Mouse (Mus musculus) hindbrain, embryonic 12.5 days (tissue): ENCODE measurements around the gene Zfhx3. TPM values are rescaled to one million over a fixed set of nuclear protein-coding genes. Genes with fewer than 3 reads are reported as not detected.

Source experiments
- ATAC-seq: fragments of 200-750 bp; cut with Nextera tagmentation; 2 replicates; pipeline ENCODE4 v1.8.0; 2017; ENCODE audit warnings: moderate TSS enrichment; ENCODE audit not compliant: low FRiP score
- H3K27ac ChIP-seq: fragments of 300-500 bp; sonication (generic); 2 replicates; pipeline ENCODE4 v1.5.1; 2016; ENCODE audit warnings: mild to moderate bottlenecking
- H3K27me3 ChIP-seq: fragments of 300-500 bp; sonication (generic); 2 replicates; pipeline ENCODE4 v1.6.1; 2016; ENCODE audit warnings: mild to moderate bottlenecking
- H3K36me3 ChIP-seq: fragments of 300-500 bp; sonication (generic); 2 replicates; pipeline ENCODE4 v1.6.1; 2016; ENCODE audit warnings: mild to moderate bottlenecking
- H3K4me1 ChIP-seq: fragments of 300-500 bp; sonication (generic); 2 replicates; pipeline ENCODE4 v1.6.1; 2016
- H3K4me2 ChIP-seq: fragments of 300-500 bp; sonication (generic); replicated peaks from 2 replicates; pipeline ENCODE4 v1.6.1; 2016; ENCODE audit warnings: mild to moderate bottlenecking
- H3K4me3 ChIP-seq: fragments of 300-500 bp; sonication (generic); 2 replicates; pipeline ENCODE4 v1.5.1; 2016; ENCODE audit warnings: mild to moderate bottlenecking
- H3K9ac ChIP-seq: fragments of 300-500 bp; sonication (generic); 2 replicates; pipeline ENCODE4 v1.6.1; 2016; ENCODE audit warnings: mild to moderate bottlenecking, moderate library complexity
- H3K9me3 ChIP-seq: fragments of 300-500 bp; sonication (generic); replicated peaks from 2 replicates; pipeline ENCODE4 v1.6.1; 2016; ENCODE audit warnings: mild to moderate bottlenecking
- WGBS: fragments of 180-500 bp; shearing (Covaris S2); methylation state at CpG from one replicate; pipeline ENCODE4 v1.1.7; 2016; 5-methylcytosine and 5-hydroxymethylcytosine counted together
- polyA plus RNA-seq: library from polyadenylated mRNA; unstranded; fragments of >200 nt; fragmentation: Nextera tagmentation; extraction: Ambion mirVana; gene quantifications from 2 replicates; pipeline ENCODE4 v1.2.1, GENCODE M21; 2016

The Zfhx3 gene
- polyA plus RNA-seq, 1 experiment from 2014 or later: 56.8 TPM

DNA sequence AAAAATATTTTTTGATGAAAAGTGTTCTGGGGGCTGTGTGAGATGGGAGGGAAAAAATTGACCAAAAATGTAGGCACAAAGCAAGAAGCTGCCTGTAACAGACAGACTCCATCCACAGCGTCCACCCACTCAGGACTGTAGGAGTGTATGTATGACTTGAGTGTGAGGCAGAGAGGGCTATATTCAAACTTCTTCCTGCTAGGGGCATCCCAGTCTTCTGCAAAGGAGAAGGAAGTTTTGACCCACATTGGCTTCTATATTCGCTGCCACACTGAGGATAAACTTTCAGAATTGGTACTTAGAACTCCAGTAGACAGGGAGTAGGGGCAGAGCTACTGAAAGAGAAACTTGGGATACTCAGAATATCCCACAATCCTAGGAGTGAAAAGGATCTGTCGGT is 756.6 kb downstream of the Zfhx3 start:
- no peak for ATAC-seq
- Histone ChIP-seq H3K9me3 (no peaks in the 10 kb centered on the region), H3K27ac (peak overlapping the region; percentile 86), H3K36me3 (no peaks in the 10 kb centered on the region), H3K9ac (peak overlapping the region; percentile 56), H3K4me3 (peak overlapping the region; percentile 22), H3K27me3 (peaks cover 56% of the 10 kb centered on the region), H3K4me2 (peak overlapping the region; percentile 55), H3K4me1 (peaks cover 54% of the 10 kb centered on the region)
- WGBS: 5% methylated on average over 3 of the region's 3 CpGs

DNA sequence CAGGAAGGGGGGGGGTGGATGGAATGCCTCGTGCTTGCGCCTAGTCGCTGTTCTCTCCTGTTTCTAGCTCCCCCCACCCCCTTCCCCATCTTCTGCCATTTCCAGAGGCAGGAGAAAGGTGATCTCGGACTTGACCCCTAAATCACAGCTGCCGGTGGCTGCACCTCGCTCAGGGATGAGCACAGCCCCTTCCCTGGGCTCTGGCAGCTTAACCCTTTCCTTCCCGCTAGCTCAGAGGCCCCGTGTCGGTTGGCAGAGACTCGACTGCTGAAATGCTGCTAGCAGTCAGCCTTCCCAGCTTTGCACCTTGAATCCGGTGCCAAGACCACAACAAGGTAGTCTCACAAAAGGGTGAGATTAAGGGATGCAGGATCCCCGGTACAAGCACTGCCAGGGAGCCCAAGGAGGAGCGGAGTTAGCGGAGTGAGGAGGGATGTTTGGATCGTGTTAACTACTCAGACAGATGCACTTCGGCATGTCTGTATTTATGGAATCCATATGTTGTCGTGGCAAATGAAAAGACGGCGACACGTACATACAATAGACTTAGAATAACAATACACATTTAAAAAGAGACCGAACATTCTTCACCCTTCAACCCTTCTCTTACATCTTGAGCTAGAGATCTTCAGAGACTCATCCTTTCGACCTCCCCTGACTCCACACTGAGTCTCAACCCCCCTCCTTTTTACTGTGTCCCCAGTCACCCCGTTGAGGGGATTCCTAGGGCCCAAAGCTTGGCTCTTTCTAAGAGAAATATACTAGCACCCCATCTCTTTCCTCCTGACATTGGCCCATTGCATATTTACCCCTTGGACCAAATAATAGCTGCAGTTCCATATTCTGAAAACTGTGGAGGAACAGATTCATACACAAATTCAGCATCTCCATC is 757.3 kb downstream of the Zfhx3 start:
- Histone ChIP-seq H3K9me3 (no peaks in the 10 kb centered on the region), H3K36me3 (no peaks in the 10 kb centered on the region), H3K27ac (peak overlapping the region; percentile 86), H3K4me1 (peaks cover 54% of the 10 kb centered on the region), H3K27me3 (peaks cover 49% of the 10 kb centered on the region), H3K9ac (peak overlapping the region; percentile 56), H3K4me2 (peak overlapping the region; percentile 55), H3K4me3 (peak overlapping the region; percentile 22)
- WGBS: under 1% methylated on average over 23 of the region's 23 CpGs
- peak; percentile 39; the same call in 1 of the 2 replicates for ATAC-seq

DNA sequence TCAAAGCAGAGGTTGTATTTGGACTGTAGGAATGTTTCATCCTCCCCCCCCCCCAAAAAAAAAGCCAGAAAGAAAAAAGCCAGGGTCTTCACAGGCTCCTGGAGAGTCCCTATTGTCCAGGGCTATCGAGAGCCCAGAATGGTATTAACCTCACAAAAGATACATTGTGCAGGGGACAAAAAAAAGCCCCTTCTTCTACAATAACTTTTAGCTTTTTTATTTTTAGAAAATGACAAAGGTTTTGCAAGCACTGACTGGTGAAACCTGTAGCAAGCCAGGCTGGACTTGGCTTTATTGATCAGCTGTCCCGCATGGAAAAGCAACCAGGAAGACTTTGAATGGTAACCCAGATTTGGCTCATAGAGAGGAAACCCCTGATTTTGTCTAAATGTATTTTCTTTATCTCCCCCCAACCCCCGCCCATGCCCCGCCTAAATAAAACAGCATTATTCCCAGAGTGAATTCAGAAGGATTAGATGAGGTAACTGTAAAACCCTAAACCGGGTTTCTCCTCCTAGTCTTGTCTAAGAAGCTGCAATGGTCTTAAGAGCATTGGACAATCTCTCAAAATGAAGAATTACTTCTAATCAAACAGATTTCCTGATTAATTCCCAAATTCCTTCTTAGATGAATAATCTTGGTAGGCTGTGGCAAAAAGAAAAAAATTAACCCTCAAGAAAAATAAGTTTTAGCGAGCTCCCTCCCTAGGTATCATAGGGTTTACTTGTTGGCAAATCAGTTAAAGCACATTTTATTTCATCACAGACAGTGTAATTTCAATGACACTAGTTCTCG is 759.1 kb downstream of the Zfhx3 start:
- Histone ChIP-seq H3K27ac (peak overlapping the region; percentile 100), H3K4me3 (peak overlapping the region; percentile 18)
- WGBS: 6% methylated on average over 7 of the region's 7 CpGs

DNA sequence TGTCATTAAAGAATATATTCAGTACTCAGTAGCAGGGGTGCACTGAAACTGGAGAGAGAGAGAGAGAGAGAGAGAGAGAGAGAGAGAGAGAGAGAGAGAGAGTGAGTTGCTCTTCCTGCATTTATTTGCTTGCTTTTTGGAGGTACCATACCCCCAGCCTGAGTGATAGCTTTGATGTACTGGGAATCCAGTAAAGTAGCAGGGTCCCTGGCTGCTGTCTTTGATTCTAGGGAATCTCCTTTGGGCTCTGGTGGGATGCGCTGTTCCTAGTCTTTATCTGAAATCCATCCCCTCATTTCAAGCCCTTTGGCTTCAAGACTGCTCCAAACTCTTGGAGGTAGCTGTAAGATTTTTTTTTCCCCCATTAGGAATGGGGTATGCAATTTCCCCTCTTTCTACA is 759.8 kb downstream of the Zfhx3 start:
- peak overlapping the region; percentile 64 for H3K9ac ChIP-seq
- peak overlapping the region; percentile 11; the same call in 1 of the 2 replicates for H3K4me3 ChIP-seq
- H3K27ac ChIP-seq: peak overlapping the region; percentile 100
- no peaks in the 10 kb centered on the region for H3K36me3 ChIP-seq
- H3K27me3 ChIP-seq: peaks cover 27% of the 10 kb centered on the region
- 5% methylated on average over 1 of the region's 1 CpGs for WGBS
- peaks cover 49% of the 10 kb centered on the region for H3K4me1 ChIP-seq
- ATAC-seq: no peak
- H3K4me2 ChIP-seq: peak overlapping the region; percentile 96
- no peaks in the 10 kb centered on the region for H3K9me3 ChIP-seq

More for the DNA sequence above, 759.1 kb downstream of the Zfhx3 start:
- no peaks in the 10 kb centered on the region for H3K9me3 ChIP-seq
- peaks cover 30% of the 10 kb centered on the region for H3K27me3 ChIP-seq
- no peaks in the 10 kb centered on the region for H3K36me3 ChIP-seq
- H3K4me2 ChIP-seq: peak overlapping the region; percentile 96
- peak overlapping the region; percentile 64 for H3K9ac ChIP-seq
- ATAC-seq: no peak
- peaks cover 45% of the 10 kb centered on the region for H3K4me1 ChIP-seq

DNA sequence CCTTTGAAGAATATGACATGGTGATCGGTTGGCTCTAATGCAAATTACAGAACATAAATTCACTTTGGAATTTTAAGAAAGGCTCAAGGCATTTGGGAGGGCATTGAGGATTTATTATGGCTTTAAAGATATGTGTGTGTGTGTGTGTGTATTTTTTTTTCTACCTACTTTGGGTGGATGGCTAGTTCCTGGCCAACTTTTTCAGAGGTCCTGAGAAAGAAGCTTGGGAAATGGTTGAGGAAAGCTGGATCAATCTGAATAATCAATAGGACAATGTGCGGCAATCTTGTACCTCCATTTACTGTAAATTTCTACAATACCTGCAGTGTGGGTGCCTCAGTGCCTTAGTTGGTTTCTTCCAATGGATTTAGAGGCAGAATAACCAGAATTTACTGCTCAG is 763.3 kb downstream of the Zfhx3 start:
- H3K36me3 ChIP-seq: no peaks in the 10 kb centered on the region
- H3K4me2 ChIP-seq: peak overlapping the region; percentile 96
- peak overlapping the region; percentile 99 for H3K4me3 ChIP-seq
- H3K9ac ChIP-seq: peak overlapping the region; percentile 100
- H3K4me1 ChIP-seq: peaks cover 55% of the 10 kb centered on the region
- no peak for ATAC-seq
- peaks cover 3% of the 10 kb centered on the region; the same call in 1 of the 2 replicates for H3K27me3 ChIP-seq
- 30% methylated on average over 2 of the region's 2 CpGs for WGBS
- peak overlapping the region; percentile 100 for H3K27ac ChIP-seq
- no peaks in the 10 kb centered on the region for H3K9me3 ChIP-seq

DNA sequence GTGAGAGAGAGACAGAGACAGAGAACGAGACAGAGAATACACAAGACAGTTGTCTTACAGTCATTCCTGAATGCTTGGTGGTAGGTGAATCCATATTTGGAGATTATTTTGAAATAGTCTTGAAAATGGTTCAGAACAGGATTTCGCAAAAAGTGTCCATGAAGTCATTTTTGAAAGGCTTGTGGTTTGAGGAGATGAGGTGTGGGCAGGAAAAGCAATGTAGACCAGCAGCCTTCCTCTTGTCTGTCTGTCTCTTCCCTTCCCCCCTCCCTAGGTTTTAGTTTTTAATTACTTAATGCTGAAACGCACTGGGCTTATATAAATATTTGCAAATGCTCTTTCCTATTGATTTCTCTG is 764.0 kb downstream of the Zfhx3 start:
- H3K9me3 ChIP-seq: no peaks in the 10 kb centered on the region
- H3K36me3 ChIP-seq: no peaks in the 10 kb centered on the region
- peaks cover 3% of the 10 kb centered on the region; the same call in 1 of the 2 replicates for H3K27me3 ChIP-seq
- no peak for ATAC-seq
- H3K4me1 ChIP-seq: peaks cover 59% of the 10 kb centered on the region
- H3K9ac ChIP-seq: peak overlapping the region; percentile 100
- peak overlapping the region; percentile 100 for H3K27ac ChIP-seq
- WGBS: 51% methylated on average over 3 of the region's 3 CpGs
- H3K4me3 ChIP-seq: peak overlapping the region; percentile 99
- peak overlapping the region; percentile 96 for H3K4me2 ChIP-seq

DNA sequence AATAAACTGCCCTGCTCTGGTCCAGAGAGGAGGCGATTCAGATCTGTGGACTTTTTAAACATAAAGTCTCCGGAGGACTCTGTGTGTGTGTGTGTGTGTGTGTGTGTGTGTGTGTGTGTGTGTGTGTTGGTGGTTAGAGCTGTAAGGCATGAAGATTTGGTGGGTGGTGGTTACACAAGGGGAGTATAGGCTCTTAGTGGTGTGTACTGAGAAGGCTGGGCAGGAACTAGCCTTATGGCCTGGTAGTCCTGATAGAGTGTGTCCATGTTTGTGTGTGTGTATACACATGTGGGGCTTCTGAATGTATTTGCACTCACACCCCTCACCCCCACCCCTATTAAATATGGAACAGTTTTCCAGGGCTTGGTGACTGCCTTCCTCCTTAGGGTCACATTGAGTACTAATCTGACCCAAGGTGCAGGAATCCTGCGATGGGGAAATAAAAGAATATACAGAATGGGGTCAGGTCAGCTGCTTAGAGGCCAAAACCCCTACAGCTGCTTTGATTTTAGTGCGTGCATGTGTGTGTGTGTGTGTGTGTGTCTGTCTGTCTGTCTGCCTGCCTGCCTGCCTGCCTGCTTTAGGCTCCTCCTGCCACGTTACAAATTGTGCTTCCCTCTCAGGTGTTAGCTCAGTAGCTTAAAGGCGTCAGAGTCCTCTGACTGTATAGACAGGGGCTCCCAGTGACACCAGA is 764.6 kb downstream of the Zfhx3 start:
- WGBS: 26% methylated on average over 6 of the region's 6 CpGs

DNA sequence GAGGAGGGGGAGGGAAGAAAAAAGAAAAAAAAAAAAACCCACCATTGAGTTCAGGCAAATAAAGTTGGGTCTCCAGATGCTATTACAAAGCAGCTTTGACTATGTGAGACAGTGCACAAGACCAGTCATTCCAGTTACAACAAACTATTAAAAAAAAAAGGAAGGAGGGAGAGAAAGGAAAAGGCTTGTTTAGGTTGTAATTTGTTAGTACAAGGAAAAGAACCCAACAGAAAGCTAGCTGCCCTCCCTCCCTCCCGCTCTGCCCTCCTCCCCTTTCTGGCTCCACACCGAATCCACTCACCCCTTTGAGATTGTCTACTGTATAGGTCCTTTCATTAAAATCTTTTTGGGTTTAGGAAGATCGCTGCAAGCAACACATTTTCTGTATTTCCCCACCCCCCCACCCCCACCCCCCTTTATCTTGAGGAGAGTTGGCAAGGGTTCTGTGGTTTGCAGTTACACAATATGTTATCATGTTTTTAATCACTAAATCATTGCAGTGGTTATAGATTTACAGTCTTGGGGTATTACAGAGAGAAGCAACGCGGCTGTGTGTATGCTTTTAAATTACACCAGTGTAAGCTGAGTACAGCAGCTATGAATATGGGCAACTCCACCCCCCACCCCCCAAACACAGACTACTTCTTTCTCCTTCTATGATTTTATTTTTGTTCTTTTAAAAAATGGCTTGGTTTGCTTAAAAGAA is 765.3 kb downstream of the Zfhx3 start:
- ATAC-seq: no peak
- H3K4me2 ChIP-seq: peak overlapping the region; percentile 96
- H3K27me3 ChIP-seq: no peaks in the 10 kb centered on the region
- peak overlapping the region; percentile 100 for H3K27ac ChIP-seq
- H3K4me3 ChIP-seq: peak overlapping the region; percentile 99
- WGBS: 25% methylated on average over 5 of the region's 5 CpGs
- H3K36me3 ChIP-seq: no peaks in the 10 kb centered on the region
- H3K4me1 ChIP-seq: peaks cover 66% of the 10 kb centered on the region
- no peaks in the 10 kb centered on the region for H3K9me3 ChIP-seq
- H3K9ac ChIP-seq: peak overlapping the region; percentile 100

More for the DNA sequence above, 764.6 kb downstream of the Zfhx3 start:
- peak overlapping the region; percentile 96 for H3K4me2 ChIP-seq
- no peak for ATAC-seq
- H3K27ac ChIP-seq: peak overlapping the region; percentile 100
- peak overlapping the region; percentile 100 for H3K9ac ChIP-seq
- no peaks in the 10 kb centered on the region for H3K36me3 ChIP-seq
- H3K4me3 ChIP-seq: peak overlapping the region; percentile 99
- no peaks in the 10 kb centered on the region for H3K9me3 ChIP-seq
- peaks cover 62% of the 10 kb centered on the region for H3K4me1 ChIP-seq
- no peaks in the 10 kb centered on the region for H3K27me3 ChIP-seq

DNA sequence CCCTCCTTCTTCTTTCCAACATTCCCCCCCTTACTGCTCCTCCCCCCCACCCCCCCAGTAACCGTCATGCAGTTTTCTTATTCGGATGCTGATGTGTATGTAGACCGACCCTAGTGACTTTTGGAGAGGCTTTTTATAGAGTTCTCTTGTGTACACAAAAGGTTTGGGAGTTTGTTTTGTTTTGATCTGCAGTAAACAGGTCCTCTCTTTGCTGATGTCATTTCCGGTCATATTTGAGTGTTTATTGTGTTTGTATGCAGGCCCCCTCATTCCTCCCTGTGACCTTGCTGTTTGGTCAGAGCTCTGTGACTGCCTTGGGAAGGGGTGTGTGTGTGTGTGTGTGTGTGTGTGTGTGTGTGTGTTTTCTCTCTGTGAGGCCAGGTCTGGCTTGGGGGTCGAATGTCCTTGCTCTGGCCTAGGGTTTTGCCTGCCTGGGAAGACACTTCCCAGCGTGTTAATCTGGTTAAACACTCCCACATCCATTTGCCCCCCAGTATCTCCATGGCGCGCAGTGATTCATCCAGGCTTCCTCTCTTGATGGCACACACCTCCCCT is 766.5 kb downstream of the Zfhx3 start:
- Histone ChIP-seq H3K9ac (peak overlapping the region; percentile 100), H3K4me3 (0 out of 2 replicates have a peak overlapping the region, but pooled peaks have one; percentile 99), H3K4me1 (peaks cover 77% of the 10 kb centered on the region), H3K9me3 (no peaks in the 10 kb centered on the region), H3K27me3 (no peaks in the 10 kb centered on the region), H3K4me2 (peak overlapping the region; percentile 96), H3K27ac (peak overlapping the region; percentile 100), H3K36me3 (no peaks in the 10 kb centered on the region)
- ATAC-seq: no peak
- WGBS: 14% methylated on average over 8 of the region's 8 CpGs

DNA sequence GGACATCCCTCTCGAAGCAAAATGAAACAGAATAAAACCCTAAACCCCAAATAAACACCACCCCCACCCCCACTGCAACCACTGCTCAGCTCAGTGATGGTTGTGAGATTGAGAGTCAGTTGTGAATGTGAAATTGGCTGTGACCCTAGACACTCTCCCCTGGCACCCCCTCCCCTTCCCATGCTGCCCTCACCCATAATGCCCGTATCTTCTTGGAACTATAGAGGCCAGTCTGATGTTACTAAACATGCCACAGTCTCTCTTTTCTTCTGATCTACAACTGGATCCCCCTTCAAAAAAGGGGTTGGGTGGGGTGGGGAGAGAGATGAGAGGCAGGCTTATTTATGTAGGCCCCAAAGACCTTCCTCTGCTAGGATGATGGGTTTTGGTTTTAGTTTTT is 767.0 kb downstream of the Zfhx3 start:
- Histone ChIP-seq H3K36me3 (no peaks in the 10 kb centered on the region), H3K27me3 (no peaks in the 10 kb centered on the region), H3K27ac (peak overlapping the region; percentile 100), H3K9me3 (no peaks in the 10 kb centered on the region), H3K4me1 (peaks cover 83% of the 10 kb centered on the region), H3K4me2 (peak overlapping the region; percentile 96), H3K4me3 (0 out of 2 replicates have a peak overlapping the region, but pooled peaks have one; percentile 1), H3K9ac (peak overlapping the region; percentile 100)
- ATAC-seq: no peak; the same call in 1 of the 2 replicates
- WGBS: 13% methylated on average over 2 of the region's 2 CpGs
